Comparison of ENCODE assay signal across 8 mouse cellular contexts in the genomic region with DNA sequence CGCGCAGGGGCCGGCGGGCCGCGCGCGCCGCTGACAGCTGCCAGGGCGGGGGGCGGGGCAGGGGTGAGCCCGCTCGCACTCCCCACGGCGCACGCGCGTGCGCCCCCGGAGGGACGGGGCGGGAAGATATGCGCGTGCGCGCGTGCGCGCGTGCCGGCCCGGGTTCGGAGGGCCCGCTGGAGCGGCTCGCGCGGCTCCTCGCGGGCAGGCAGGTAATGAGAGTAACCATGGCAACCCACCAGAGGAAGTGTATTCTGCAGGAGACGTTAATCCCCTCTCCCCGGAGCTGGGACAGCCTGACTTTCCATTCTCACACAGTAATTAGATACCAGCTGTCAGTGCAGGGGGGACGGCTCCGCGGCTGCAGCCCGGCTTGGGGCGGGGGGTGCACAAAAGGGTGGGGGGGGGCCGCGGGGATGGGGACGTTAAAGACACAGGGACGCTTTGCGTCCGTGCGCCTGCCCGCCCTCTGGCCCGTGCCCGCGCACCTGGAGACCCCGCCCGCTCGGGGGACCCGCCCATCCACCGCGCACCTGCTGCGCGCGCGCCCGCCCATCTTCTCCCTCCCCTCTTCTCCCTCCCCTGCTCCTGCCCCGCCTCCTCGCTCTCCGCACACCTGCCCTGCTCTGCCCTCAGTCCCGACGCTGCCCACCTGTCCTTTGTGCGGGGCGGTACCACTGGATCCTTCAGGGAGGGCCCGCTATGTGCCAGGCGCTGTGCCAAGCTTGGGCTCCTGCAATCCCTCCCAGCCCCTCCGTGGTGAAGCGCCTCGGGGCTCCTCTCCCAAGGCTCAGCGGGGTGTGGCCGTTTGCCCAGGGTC. TPM values are rescaled to one million over a fixed set of nuclear protein-coding genes. Genes with fewer than 3 reads are reported as not detected.
DNase-seq lines count a peak whose midpoint lies in the region; ATAC-seq and TF ChIP-seq lines count a peak whose summit lies in the region.

TSS of gene 4930404H24Rik (plus strand) at position 218 of the 820 bp plus-strand sequence.

- under 1% methylated on average over 60 of the region's 83 CpGs for WGBS in limb, embryonic 10.5 days
- under 1% methylated on average over 74 of the region's 83 CpGs for WGBS in midbrain, embryonic 10.5 days

- peak within 1 kb of the TSS; percentile 86 for H3K4me3 ChIP-seq in gastrocnemius, adult 2 months
- H3K4me3 ChIP-seq in limb, embryonic 10.5 days = peak within 1 kb of the TSS; percentile 72
- H3K4me3 ChIP-seq in midbrain, embryonic 10.5 days = peak within 1 kb of the TSS; percentile 74

- DNase-seq in frontal cortex, postnatal 25 days (ENCODE audit: low spot score in 2 of 2) = no peak
- peak; percentile 87 to 94 for DNase-seq in cerebellum, postnatal 25 days
- DNase-seq in gastrocnemius, adult 2 months = peak; percentile 80
- peak; percentile 82 for DNase-seq in limb, embryonic 10.5 days (ENCODE audit: low spot score)
- DNase-seq in midbrain, embryonic 10.5 days (ENCODE audit: low spot score) = peak; percentile 79
- peak; percentile 59 for DNase-seq in spleen, adult 12 weeks (ENCODE audit: low spot score)

- H3K9me3 ChIP-seq in limb, embryonic 10.5 days (replicated peaks) = no peaks in the 10 kb centered on the region
- no peaks in the 10 kb centered on the region for H3K9me3 ChIP-seq in midbrain, embryonic 10.5 days (replicated peaks)

- ATAC-seq in frontal cortex, adult (ENCODE audit: low TSS enrichment) = peak; percentile 33; the same call in 1 of the 2 replicates
- peak; percentile 49 for ATAC-seq in inflammation-experienced regulatory T-cells, adult 6 months

- H3K4me1 ChIP-seq in limb, embryonic 10.5 days = peaks cover 62% of the 10 kb centered on the region
- peaks cover 65% of the 10 kb centered on the region for H3K4me1 ChIP-seq in midbrain, embryonic 10.5 days

- peaks cover 52% of the 10 kb centered on the region for H3K27me3 ChIP-seq in limb, embryonic 10.5 days (ENCODE audit: low read depth, poor library complexity, severe bottlenecking)
- H3K27me3 ChIP-seq in midbrain, embryonic 10.5 days (ENCODE audit: low read depth, poor library complexity, severe bottlenecking) = peaks cover 82% of the 10 kb centered on the region

- H3K27ac ChIP-seq in gastrocnemius, adult 2 months = peak within 1 kb of the TSS; percentile 73
- peak within 1 kb of the TSS; percentile 74 for H3K27ac ChIP-seq in limb, embryonic 10.5 days
- peak within 1 kb of the TSS; percentile 86 for H3K27ac ChIP-seq in midbrain, embryonic 10.5 days (replicated peaks)

- no peaks in the 10 kb centered on the region for H3K36me3 ChIP-seq in limb, embryonic 10.5 days
- H3K36me3 ChIP-seq in midbrain, embryonic 10.5 days = no peaks in the 10 kb centered on the region

- no peak for TF ChIP-seq CTCF in gastrocnemius, adult 2 months (IDR thresholded peaks at IDR 0.05)

- intact Hi-C loops in gastrocnemius, adult 2 months (cut with DNase I) = no loop called here

RNA-seq across cellular contexts. Expression of gene 4930404H24Rik, which starts in this region (rescaled TPM):
- total RNA-seq in gastrocnemius, adult 2 months (2021) = not detected
- polyA plus RNA-seq in inflammation-experienced regulatory T-cells, adult 6 months (2017; shearing (Covaris generic)) = not detected
- polyA plus RNA-seq in limb, embryonic 10.5 days (2016; fragmentation: Nextera tagmentation; extraction: Ambion mirVana) = not detected in 2 replicates
- not detected in 2 replicates for polyA plus RNA-seq in midbrain, embryonic 10.5 days (2016; fragmentation: Nextera tagmentation; extraction: Ambion mirVana)

Comparison
In these comparisons a context has a peak if more than half of its experiments do, and no peak if none do; other contexts are left out.
1. Peak in DNase-seq, H3K4me3 ChIP-seq and H3K27ac ChIP-seq in gastrocnemius, adult 2 months; RNA of the gene not detected or under 1 TPM.
2. Peak in ATAC-seq in inflammation-experienced regulatory T-cells, adult 6 months; RNA of the gene not detected or under 1 TPM.
3. Peak in DNase-seq, H3K4me3 ChIP-seq and H3K27ac ChIP-seq in limb, embryonic 10.5 days; RNA of the gene not detected or under 1 TPM.
4. Peak in DNase-seq, H3K4me3 ChIP-seq and H3K27ac ChIP-seq in midbrain, embryonic 10.5 days; RNA of the gene not detected or under 1 TPM.
5. DNase-seq: peak in cerebellum, postnatal 25 days (2 of 2) and spleen, adult 12 weeks (single experiment); none in frontal cortex, postnatal 25 days (0 of 2).
6. Peak in every context shown above with its lines, with median percentiles within 50 percentile points of each other: H3K27ac ChIP-seq and H3K4me3 ChIP-seq.